Mouse (Mus musculus) embryonic fibroblast, embryonic 13.5 days (primary cell): Measurements from ENCODE around the gene Tagln.

Experiments
- CTCF ChIP-seq: IDR thresholded peaks from 2 replicates; pipeline ENCODE4 v1.5.1; 2011; ENCODE audit warnings: mild to moderate bottlenecking, control low read depth, low read length, moderate library complexity, borderline replicate concordance; ENCODE audit not compliant: insufficient read depth
- POLR2A ChIP-seq: IDR thresholded peaks from 2 replicates; pipeline ENCODE4 v1.6.1; 2011; ENCODE audit warnings: low read depth, mild to moderate bottlenecking, control low read depth, low read length, moderate library complexity

- TF ChIP-seq CTCF (no peak), POLR2A (no peak)
These were observed 23.8 kb upstream of the Tagln start for GRCm38 (mm10) chr9:45959661-45960060.
